Mouse (Mus musculus) layer of hippocampus, postnatal 14 days (tissue): Measurements from ENCODE around the gene Sox15. TPM values are rescaled to one million over a fixed set of nuclear protein-coding genes. Genes with fewer than 3 reads are reported as not detected.
A peak's percentile ranks its signal among the peaks of the same experiment; 100 is the strongest.

ENCODE experiments used
- DNase-seq, 2 experiments: peaks; one replicate each; pipeline ENCODE4 v3.0.0; 2021 to 2022; ENCODE audit warnings: low spot score in 2 of 2, mixed read lengths in 1 of 2
- total RNA-seq, 2 experiments: library from RNA; stranded (reverse); gene quantifications; 2 replicates each; pipeline ENCODE4 v1.2.3; 2021

Sox15 gene
- total RNA-seq, 2 experiments from 2014 or later, result 0.48 TPM; not detected in 1

DNA sequence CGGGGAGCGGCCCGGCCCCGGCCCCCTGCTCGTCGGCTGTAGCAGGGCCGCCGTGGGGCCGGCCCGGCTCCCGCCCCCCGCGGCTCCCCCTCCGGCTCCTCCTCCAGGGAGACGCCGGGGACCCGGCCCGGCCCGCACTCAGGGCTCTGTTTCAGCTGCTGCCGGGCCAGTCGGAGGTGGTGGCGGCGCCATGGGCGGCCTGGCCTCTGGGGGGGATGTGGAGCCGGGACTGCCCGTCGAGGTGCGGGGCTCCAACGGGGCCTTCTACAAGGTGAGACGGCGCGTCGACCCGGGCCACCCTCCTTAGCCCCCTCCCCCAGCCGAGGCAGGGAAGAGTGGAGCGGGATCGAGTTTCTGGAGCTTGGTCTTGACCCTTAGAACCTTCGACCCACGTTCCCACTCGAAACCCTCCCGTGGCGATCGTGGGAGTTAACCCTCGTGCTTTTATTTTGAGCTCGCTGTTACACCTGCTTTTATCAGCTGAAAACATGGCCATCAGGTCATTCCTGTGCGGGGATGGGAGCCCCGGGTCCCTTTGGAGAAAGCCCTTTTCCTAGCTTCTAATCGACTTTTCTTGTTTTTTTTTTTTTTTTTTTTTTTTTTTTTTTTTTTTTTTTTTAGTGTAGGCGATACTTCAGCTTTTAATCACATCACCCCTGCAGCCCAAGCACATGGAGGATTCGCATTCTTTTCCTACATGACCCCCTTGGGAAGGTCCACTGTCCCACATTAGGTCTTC lies 21.8 kb upstream of the Sox15 start:
- peak in 1 of 2 experiments; percentile 47 for DNase-seq

DNA sequence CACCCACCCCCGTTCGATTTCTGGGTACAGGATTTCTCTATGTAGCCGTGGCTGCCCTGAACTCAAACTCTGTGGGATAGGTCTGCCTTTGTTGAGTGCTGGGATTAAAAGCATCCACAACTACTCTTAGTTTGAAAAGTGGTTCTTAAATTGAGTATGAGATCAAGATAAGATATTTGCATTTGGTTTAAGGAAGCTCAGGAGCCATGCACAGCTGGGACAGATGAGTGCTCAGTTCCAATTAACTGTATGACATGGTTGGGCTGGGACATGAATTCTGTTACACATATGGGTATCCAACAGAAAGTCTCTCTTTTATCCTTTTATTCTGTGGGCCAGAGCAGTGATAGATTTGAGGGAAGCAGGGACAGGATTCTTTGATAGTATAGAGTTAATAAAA lies 19.6 kb upstream of the Sox15 start:
- DNase-seq, result no peak

- DNase-seq, result no peak
These were observed 9.3 kb upstream of the Sox15 start for GRCm38 (mm10) chr11:69645860-69646259.

- DNase-seq, result no peak
These were observed 1.7 kb upstream of the Sox15 start for GRCm38 (mm10) chr11:69653399-69653798.

DNA sequence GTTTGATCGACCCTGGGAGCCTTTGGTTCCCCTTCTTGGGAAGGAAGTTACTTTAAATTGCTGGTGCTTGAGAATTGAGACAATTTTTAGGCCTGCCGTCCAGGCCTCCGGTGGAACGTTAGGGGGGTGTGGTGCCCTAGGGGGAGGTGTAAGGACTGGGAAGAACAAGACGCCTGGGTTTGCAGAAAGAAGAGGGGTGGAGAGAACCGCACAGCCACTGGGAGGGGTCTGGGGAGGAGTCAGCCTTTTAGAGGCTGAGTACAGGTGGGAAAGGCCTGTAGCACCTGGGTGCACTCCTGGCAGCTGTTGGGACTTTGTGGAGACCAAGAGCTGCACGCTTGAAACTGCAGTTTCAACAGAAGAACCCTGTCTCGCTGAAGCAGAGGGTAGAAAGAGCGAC lies 354 bp upstream of the Sox15 start:
- DNase-seq, result no peak

DNA sequence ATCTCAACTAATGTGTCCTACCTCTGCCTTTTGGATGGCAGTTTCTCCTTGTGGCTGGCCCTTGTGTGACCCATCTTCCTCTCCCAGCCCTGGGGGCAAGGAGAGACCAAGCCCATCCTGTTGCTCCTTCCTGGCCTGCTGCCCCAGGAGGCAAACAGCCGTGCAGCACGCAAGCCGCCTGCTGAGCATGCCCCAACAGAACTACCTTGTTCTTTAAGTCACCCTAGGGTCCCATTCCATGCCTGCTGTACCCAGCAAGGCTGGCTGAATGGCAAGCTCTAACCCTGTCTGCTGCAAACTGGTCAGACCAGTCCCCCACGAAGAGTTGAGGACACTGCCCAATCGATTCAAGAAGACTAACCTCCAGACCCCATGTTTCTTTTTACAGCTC lies 946 bp downstream of the Sox15 start:
- DNase-seq, result no peak

- no peak for DNase-seq
These were observed 1.7 kb downstream of the Sox15 start for GRCm38 (mm10) chr11:69656617-69657461.

- no peak for DNase-seq
These were observed 2.4 kb downstream of the Sox15 start for GRCm38 (mm10) chr11:69657462-69657881.

- no peak for DNase-seq
These were observed 6.2 kb downstream of the Sox15 start for GRCm38 (mm10) chr11:69661221-69661881.

DNA sequence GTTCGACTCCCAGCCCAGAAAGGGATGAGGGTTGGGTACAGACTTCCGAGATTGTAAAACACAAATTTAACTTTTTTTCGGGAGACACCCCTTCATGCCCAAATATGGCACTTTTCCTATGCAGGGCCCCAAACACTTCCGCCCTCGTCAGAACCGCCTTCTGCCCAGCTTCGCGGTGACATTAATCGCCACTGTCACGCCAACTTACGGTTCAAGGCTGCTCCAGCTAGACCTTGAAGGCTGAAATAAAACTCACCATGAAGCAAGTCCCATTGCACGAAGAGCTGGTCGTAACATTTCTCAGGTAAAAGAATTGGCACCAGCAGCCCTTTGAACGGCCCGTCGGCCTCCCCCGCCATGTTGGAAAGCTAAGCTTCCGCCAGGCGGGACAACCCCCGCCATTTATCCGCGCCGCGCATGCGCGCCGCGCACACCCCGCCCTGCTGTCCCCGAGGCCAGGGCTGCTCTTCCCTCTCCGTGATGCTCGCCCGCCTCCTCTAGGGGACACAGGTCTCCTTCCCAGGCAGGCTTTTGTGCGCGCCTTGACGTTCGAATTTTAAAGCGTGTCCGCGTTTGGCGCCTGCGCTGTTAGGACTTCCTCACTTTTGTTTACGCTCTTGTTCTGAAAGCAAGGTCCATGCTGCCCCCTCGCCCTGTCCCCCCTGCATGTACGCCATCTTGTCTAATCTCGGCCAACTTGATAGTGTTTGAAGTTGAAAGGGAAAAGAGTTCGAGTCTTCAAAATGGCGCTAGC lies 7.3 kb downstream of the Sox15 start, which contains the start of gene Mpdu1:
Gene Mpdu1 (minus strand): TSS at position 430 of the 754 bp plus-strand sequence.
- DNase-seq, result peak; percentile 95 to 96

DNA sequence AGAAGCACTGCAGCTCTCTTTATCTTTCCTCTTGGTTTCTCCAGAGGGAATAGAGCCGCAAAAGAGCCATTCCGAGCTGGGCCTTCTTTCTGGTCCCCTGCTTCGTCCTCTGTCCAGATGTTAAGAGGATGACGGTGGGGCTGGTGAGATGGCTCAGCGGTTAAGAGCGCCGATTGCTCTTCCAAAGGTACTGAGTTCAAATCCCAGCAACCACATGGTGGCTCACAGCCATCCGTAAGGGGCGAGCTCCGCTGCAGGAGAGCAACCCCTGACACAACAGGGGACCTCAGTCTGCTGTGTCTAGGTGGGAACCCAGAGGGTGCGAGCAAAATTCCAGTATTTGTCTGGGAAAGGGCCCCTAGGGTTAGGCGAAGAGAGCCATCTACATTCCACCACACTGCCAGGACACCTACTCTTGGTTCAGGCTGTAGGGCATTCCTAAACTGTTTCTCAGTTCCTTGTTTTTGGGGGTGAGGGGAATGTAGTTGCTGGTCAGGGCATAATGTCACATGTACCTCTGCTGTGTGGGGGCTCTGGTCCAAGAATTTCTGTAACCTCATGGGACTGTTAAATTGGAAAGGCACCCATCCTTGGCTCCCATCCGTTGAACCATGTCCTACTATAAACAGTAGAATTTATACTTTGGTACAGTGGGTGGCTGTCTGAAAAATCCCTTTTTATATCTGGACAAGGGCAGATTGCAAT lies 8.0 kb downstream of the Sox15 start:
- no peak for DNase-seq

DNA sequence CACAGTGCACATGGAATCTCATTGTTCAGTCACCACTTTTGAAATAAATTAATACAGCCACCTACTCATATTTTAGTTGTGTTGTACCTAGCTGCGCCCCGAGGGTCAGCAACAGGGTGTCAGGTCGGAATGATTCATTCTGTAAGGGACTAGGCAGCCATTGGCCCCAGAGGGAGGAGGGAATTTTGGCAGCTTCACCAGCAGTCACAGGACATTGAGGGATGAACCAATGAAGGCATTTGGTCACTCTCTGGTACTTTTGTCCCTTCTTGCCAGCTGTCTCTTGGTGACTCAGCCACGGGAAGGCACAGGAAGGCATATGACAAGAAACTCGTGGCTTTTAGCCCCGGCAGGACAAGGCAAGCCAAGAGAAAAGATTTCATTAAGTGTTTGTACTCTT lies 8.7 kb downstream of the Sox15 start:
- no peak for DNase-seq

- no peak for DNase-seq
These were observed 9.7 kb downstream of the Sox15 start for GRCm38 (mm10) chr11:69664841-69665240.

DNA sequence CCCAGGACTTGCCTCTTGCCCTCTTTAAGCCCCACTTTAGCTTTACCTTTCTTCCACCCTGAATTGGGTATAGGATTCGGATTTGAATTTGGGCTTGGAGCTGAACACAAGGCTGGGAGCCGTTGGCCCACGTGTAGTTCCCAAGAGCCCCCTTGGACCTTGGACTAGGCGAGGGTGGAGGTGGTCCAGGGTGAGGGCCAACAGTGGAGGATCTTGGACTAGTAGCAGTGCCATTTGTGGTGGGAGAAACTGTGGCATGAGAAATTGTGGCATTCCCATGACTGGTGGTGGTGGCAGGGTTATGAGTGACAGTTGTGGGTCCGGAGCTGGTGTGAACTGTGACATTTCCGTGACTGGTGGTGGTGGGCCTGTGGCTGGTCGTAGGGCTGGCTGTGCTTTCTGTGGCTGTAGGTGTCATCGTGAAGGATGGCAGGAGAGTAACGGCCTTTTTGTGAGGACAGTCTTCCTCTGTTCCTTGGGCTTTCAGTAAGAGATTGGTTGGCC lies 10.4 kb downstream of the Sox15 start:
- DNase-seq, result no peak

GRCm38 (mm10) chr11:69665961-69666664 lies 11.0 kb downstream of the Sox15 start, which contains the start of gene Cd68:
Cd68 (minus strand) TSS chr11:69666153.
- DNase-seq, result peak in 1 of 2 experiments; percentile 82

- no peak for DNase-seq
These were observed 11.5 kb downstream of the Sox15 start for GRCm38 (mm10) chr11:69666665-69667005.

GRCm38 (mm10) chr11:69670786-69671725 lies 15.9 kb downstream of the Sox15 start:
- peak; percentile 91 to 96 for DNase-seq

DNA sequence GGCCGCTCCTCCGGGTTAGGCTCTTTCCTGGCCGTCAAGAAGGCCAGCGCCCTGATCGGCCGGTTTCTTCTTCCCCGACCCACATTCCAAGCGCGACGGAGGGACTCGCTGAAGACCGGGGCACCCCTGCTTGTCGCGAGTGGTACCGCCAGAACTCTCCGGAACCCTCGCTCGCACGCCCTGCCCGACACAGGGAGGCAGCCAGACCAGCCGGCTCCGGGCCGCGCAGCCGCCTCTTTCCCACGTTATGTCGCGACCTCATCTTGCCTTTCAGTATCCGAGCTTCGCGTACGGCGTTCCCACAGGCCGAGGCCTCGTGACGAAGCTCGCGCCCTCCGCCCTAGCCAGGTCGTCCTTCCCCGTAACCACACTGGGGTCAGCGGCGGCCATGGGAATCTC lies 16.6 kb downstream of the Sox15 start:
- no peak for DNase-seq
